Mouse (Mus musculus): ENCODE results near the gene Gnat1. TPM values are rescaled to one million over a fixed set of nuclear protein-coding genes. Genes with fewer than 3 reads are reported as not detected.

Gene Gnat1
- polyA plus RNA-seq, 1 experiment: 0.20 TPM

DNA sequence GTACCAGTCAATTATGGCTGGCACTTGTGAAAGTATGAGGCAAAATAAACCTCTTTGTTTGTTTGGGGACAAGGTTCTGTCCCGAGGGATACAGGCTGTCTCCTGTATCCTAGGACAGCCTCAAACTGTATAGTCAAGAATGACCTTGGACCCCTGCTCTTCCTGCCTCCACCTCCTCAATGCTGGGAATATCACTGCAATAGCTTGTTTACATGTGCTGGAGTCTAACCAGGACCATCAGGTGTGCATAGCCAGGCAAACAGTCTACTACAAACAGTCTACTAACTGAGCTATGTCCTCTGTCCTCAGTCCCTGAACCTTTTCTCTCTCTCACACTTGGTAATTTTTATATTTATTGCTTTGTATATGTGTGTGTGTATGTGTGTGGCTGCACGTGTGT is 26.0 kb downstream of the Gnat1 start:
- 58% methylated on average over 2 of the region's 2 CpGs for WGBS
- DNase-seq: no peak
- Histone ChIP-seq H3K4me1 (ENCODE audit: control insufficient read depth, insufficient read depth, low read length) (no peaks in the 10 kb centered on the region), H3K4me3 (replicated peaks; ENCODE audit: extremely low read depth, low read depth, low read length) (no peak overlapping the region)
- TF ChIP-seq CTCF (IDR thresholded peaks at IDR 0.05; ENCODE audit: insufficient read depth, low read length): no peak
- TF ChIP-seq POLR2A (IDR thresholded peaks at IDR 0.05; ENCODE audit: borderline replicate concordance, extremely low read depth, low read depth, low read length): no peak

DNA sequence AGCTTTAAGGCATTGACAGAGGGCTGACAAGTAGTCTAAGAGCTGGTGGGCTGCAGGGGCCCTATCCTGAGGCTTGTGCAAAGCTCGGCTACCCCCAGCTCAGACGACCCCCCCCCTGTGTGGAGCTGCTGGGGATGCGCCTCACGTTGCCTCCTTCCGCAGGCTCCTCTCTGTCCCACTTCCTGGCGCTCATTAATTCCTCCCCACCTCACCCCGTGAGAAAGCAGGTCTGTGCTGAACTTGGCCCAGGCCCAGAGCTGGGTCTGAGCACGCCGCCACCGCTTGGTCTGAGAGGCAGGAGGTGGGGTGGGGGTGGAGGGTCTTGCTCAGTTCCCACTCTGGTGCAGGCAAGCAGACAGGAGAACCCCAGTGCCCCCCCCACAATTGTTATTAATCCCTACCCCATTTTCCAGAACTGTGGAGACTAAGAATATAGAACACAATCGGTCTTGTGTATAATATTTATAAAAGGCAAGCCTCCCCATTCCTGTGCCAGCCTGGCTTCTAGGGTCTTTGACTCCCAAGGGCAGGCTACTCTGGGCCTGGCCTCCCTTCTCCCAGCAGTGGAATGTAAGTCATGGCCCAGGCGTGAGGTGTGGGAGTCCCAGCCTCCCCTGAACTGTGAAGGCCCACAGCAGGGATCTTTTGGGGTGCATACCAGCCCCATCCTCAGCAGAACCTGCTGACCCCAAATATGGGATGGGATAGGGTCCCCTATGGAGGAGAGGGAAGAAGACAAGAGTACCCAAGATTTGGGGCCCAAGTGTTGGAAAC is 28.6 kb downstream of the Gnat1 start:
- DNase-seq: no peak
- 52% methylated on average over 12 of the region's 12 CpGs for WGBS
- H3K4me1 ChIP-seq (ENCODE audit: control insufficient read depth, insufficient read depth, low read length): no peaks in the 10 kb centered on the region
- no peak overlapping the region for H3K4me3 ChIP-seq (replicated peaks; ENCODE audit: extremely low read depth, low read depth, low read length)
- no peak for TF ChIP-seq POLR2A (IDR thresholded peaks at IDR 0.05; ENCODE audit: borderline replicate concordance, extremely low read depth, low read depth, low read length)
- TF ChIP-seq CTCF (IDR thresholded peaks at IDR 0.05; ENCODE audit: insufficient read depth, low read length): no peak

DNA sequence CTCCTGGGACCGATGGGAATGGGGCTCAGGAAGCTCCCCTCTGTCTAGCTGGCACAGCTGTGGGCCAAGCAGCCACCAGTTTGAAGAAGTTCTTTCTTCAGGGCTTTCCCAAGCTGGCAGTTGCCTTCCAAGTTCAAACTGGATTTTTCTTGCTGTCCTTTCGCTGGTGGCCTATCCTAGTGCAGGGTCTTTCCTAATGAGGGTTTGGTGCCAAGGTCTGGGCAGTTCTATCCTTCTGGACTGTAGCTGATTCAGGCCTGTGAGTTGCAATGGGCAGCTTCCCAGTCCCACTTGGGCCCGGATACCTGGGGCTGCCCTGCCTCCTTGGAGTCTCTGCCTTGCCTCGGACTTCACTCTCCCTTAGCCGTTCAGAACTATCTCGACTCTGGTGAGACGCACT is 29.3 kb downstream of the Gnat1 start:
- DNase-seq: no peak
- 71% methylated on average over 7 of the region's 7 CpGs for WGBS
- TF ChIP-seq POLR2A (IDR thresholded peaks at IDR 0.05; ENCODE audit: borderline replicate concordance, extremely low read depth, low read depth, low read length): no peak
- TF ChIP-seq CTCF (IDR thresholded peaks at IDR 0.05; ENCODE audit: insufficient read depth, low read length): no peak
- Histone ChIP-seq H3K4me1 (ENCODE audit: control insufficient read depth, insufficient read depth, low read length) (peaks cover 3% of the 10 kb centered on the region; the same call in 1 of the 2 replicates), H3K4me3 (replicated peaks; ENCODE audit: extremely low read depth, low read depth, low read length) (no peak overlapping the region)

DNA sequence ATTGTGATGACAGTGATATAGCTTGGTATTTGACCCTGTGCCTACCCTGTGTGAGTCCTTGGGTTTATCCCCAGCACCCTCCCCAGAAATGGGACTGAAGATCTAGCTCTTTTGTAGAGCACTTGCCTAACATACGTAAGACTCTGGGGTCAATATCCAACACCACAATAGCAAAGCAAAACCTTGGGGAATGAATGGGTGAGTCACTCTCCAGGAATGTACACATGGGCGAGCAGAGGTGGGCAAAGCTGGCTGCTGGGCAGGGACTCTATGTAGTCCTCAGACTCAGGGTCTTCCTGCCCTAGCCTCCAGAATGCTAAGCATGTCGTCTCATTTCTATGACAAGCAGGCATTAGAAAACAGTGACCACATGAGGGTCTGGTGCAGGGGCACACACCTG is 30.7 kb downstream of the Gnat1 start:
- 56% methylated on average over 3 of the region's 3 CpGs for WGBS
- TF ChIP-seq CTCF (IDR thresholded peaks at IDR 0.05; ENCODE audit: insufficient read depth, low read length) (no peak), POLR2A (IDR thresholded peaks at IDR 0.05; ENCODE audit: borderline replicate concordance, extremely low read depth, low read depth, low read length) (no peak)
- DNase-seq: no peak
- peaks cover 8% of the 10 kb centered on the region for H3K4me1 ChIP-seq (ENCODE audit: control insufficient read depth, insufficient read depth, low read length)
- H3K4me3 ChIP-seq (replicated peaks; ENCODE audit: extremely low read depth, low read depth, low read length): no peak overlapping the region

DNA sequence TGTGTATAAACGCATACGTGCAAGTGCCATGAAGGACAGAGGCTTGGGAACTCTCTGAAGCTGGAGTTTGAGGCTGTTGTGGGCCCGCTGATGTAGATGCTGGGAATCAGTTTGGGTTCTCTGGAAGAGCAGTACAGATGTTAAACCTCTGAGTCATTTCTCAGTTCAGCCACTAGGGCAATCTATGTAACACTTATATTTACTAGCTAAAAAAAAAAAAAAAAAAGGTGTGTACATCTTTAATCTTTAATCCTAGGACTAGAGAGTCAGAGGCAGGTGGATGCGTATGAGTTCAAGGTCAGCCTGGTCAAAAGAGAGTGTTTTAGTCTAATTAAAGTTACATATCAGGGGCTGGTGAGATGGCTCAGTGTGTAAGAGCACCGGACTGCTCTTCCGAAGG is 32.5 kb downstream of the Gnat1 start:
- H3K4me1 ChIP-seq (ENCODE audit: control insufficient read depth, insufficient read depth, low read length): peaks cover 8% of the 10 kb centered on the region
- no peak overlapping the region for H3K4me3 ChIP-seq (replicated peaks; ENCODE audit: extremely low read depth, low read depth, low read length)
- 85% methylated on average over 6 of the region's 6 CpGs for WGBS
- no peak for DNase-seq
- TF ChIP-seq CTCF (IDR thresholded peaks at IDR 0.05; ENCODE audit: insufficient read depth, low read length) (no peak), POLR2A (IDR thresholded peaks at IDR 0.05; ENCODE audit: borderline replicate concordance, extremely low read depth, low read depth, low read length) (no peak)

DNA sequence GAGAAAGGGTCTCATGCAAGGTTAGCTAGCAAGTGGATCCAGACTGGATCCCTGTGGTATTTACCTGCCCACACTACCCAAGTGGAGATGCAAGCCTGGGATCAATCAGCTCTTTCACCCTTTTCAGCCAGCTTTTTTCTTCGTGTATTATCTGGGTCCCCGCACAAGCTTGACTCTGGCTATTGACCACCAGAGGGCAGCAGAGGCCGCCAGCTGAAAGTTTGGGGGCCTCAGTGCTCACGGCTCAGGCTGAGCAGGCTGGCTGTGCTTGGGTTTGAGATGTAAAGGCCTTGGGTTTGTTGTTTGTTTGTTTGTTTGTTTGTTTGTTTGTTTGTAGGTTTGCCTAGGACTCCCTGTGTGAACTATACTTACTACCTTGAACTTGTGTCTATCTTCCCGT is 33.9 kb downstream of the Gnat1 start:
- WGBS: 16% methylated on average over 5 of the region's 5 CpGs
- peak; percentile 72 for DNase-seq
- TF ChIP-seq CTCF (IDR thresholded peaks at IDR 0.05; ENCODE audit: insufficient read depth, low read length) (peak; percentile 71), POLR2A (IDR thresholded peaks at IDR 0.05; ENCODE audit: borderline replicate concordance, extremely low read depth, low read depth, low read length) (no peak)
- Histone ChIP-seq H3K4me3 (replicated peaks; ENCODE audit: extremely low read depth, low read depth, low read length) (no peak overlapping the region), H3K4me1 (ENCODE audit: control insufficient read depth, insufficient read depth, low read length) (peaks cover 8% of the 10 kb centered on the region)

DNA sequence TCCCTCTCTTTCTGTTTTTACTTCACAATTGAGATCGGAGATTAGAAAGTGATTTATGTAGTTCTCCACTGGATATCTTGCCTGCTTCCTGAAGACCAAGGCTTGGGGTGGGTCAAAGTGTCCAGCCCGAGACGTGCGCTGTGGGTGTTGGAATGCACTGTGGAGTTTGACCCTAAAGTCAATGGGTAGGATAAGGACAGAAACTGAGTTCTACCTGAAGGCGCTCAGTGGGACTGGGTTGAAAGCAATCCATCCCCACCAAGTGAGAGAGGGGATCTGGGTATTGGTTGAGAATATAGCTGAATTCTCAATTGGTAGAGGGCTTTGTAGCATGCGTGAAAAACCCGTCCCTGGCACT is 34.4 kb downstream of the Gnat1 start:
- Histone ChIP-seq H3K4me1 (ENCODE audit: control insufficient read depth, insufficient read depth, low read length) (peaks cover 9% of the 10 kb centered on the region), H3K4me3 (replicated peaks; ENCODE audit: extremely low read depth, low read depth, low read length) (no peak overlapping the region)
- TF ChIP-seq POLR2A (IDR thresholded peaks at IDR 0.05; ENCODE audit: borderline replicate concordance, extremely low read depth, low read depth, low read length): no peak
- no peak for TF ChIP-seq CTCF (IDR thresholded peaks at IDR 0.05; ENCODE audit: insufficient read depth, low read length)
- DNase-seq: no peak
- WGBS: 36% methylated on average over 7 of the region's 7 CpGs

DNA sequence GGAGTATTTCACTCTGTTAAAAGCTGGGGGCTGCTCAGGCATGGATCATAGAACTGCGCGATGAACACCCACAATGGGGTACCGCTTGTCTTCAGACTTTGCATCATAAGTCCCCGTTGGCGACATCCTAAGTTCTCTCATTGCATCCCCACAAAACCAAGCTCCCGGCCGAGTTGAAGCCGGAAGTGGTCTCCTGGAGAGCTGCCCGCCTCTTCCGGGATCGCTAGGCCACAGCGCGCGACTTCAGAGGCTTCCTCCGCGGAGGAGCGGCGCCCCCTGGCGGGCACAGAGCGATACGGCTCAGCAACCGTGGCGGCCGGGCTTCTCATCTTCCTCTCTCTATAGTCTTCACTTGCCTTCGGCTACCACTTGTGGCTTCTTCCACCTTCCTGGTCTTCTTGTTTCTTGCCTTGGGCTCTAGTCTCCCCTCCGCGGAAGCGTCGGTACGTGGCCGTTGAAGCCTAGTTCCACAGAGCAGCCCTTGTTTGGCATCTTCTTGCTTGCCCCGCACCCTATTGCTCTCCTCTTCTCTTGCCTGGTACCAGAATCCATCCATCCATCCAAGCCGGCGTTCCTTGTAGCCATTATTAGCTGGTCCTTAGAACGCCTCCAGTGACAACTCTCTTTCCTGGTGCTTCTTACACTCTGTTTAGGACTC is 34.9 kb downstream of the Gnat1 start:
- H3K4me1 ChIP-seq (ENCODE audit: control insufficient read depth, insufficient read depth, low read length): peaks cover 10% of the 10 kb centered on the region
- TF ChIP-seq POLR2A (IDR thresholded peaks at IDR 0.05; ENCODE audit: borderline replicate concordance, extremely low read depth, low read depth, low read length) (peak; percentile 53; the same call in 1 of the 2 replicates), CTCF (IDR thresholded peaks at IDR 0.05; ENCODE audit: insufficient read depth, low read length) (peak; percentile 66)
- 3% methylated on average over 35 of the region's 35 CpGs for WGBS
- peak; percentile 89 for DNase-seq
- H3K4me3 ChIP-seq (replicated peaks; ENCODE audit: extremely low read depth, low read depth, low read length): peak overlapping the region; percentile 67

DNA sequence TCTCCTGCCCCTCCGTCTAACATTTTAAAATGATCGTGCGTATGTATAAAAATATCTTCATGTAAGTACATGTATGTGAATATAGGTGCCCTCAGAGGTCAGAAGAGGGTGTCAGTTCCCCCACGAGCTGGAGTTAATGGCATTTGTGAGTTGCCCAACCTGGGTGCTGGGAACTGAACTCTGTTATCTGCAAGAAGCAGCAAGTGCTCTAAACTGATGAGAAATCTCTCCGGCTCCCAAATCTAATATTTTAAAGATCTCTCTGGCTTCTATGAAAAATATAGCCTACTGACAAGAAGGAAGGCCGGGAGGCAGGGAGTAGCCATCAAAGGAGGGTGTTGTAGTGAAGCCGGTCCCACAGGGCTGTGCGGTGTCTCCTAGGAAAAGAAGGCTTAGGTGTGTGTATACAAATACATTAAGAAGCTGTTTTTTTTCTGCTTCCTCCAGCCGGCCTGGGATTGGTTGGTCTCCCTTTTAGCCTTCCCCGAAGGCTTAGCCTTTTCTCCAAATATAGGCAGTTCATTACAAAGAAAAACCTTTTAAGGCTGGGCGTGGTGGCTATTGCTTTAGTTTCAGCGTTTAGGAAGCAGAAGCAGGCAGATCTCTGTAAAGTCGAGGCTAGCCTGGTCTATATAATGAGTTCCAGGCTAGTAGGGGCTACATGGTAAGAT is 35.8 kb downstream of the Gnat1 start:
- H3K4me3 ChIP-seq (replicated peaks; ENCODE audit: extremely low read depth, low read depth, low read length): no peak overlapping the region
- 92% methylated on average over 13 of the region's 13 CpGs for WGBS
- TF ChIP-seq CTCF (IDR thresholded peaks at IDR 0.05; ENCODE audit: insufficient read depth, low read length) (no peak), POLR2A (IDR thresholded peaks at IDR 0.05; ENCODE audit: borderline replicate concordance, extremely low read depth, low read depth, low read length) (no peak)
- DNase-seq: no peak
- peaks cover 10% of the 10 kb centered on the region for H3K4me1 ChIP-seq (ENCODE audit: control insufficient read depth, insufficient read depth, low read length)
